Mouse (Mus musculus) kidney, adult 2 months (tissue): Measurements from ENCODE around the gene Zfp217.

Experiments used
- CTCF ChIP-seq: fragments of 200-500 bp; conservative IDR thresholded peaks from 2 replicates; pipeline ENCODE4 v1.5.1; 2011; ENCODE audit warnings: low read depth, mild to moderate bottlenecking, control low read depth, low read length, moderate library complexity, mixed read lengths; ENCODE audit not compliant: insufficient read depth, insufficient read length
- POLR2A ChIP-seq: fragments of 200-500 bp; IDR thresholded peaks from one replicate; pipeline ENCODE4 v1.6.1; 2011; ENCODE audit warnings: low read depth, low read length, control low read depth

GRCm38 (mm10) chr2:170103341-170103740 lies 44.6 kb downstream of the Zfp217 start:
- TF ChIP-seq CTCF (no peak), POLR2A (no peak)
